Mouse (Mus musculus) retina, adult 2 months (tissue): ENCODE measurements around the gene Nckap5.

ENCODE experiments used
- DNase-seq: peaks from one replicate; pipeline ENCODE4 v3.0.0-alpha.2; 2012; ENCODE audit warnings: low read depth, low spot score

Gene Nckap5

DNA sequence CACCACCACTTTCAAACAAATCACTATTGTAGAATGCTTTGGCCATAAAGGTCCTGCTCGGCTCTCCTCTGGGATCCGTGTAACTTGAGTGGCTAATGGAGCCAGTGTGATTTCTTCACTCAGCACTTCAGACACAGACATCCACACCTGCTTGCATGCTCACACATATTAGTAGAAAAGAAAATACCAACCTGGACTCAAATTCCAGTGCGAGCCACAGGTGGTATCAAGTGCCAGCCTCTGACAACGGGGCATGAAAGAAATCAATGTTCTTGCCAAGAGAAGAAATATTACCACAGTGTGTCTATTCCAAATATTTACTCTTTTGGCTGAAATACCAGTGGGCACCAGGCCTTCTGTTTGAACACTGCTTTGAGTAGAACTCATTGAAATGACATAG, 208.6 kb downstream of the Nckap5 start:
- no peak for DNase-seq

- DNase-seq: no peak
Observed at GRCm38 (mm10) chr1:126617464-126618041, 213.0 kb downstream of the Nckap5 start.

- DNase-seq: no peak
Observed at GRCm38 (mm10) chr1:126616964-126617363, 213.6 kb downstream of the Nckap5 start.

DNA sequence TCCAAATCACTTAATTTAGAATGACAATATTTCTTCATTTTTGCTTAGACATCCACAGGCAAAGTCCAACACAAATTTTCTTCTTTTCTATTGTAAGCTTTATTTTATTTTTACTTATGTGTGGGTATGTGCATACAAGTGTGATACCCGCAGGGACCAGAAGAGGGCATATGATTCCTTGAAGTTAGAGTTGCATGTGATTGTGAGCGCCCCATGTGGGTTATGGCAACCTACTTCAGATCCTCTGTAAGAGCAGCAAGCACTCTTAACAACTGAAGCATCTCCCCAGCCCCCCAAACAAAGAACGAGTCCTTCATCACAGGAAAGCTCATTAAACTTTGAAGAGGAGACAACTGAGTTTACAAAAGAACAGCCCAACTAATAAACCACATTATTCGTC, 217.7 kb downstream of the Nckap5 start:
- DNase-seq: no peak

GRCm38 (mm10) chr1:126608586-126608985, 222.0 kb downstream of the Nckap5 start:
- DNase-seq: no peak

DNA sequence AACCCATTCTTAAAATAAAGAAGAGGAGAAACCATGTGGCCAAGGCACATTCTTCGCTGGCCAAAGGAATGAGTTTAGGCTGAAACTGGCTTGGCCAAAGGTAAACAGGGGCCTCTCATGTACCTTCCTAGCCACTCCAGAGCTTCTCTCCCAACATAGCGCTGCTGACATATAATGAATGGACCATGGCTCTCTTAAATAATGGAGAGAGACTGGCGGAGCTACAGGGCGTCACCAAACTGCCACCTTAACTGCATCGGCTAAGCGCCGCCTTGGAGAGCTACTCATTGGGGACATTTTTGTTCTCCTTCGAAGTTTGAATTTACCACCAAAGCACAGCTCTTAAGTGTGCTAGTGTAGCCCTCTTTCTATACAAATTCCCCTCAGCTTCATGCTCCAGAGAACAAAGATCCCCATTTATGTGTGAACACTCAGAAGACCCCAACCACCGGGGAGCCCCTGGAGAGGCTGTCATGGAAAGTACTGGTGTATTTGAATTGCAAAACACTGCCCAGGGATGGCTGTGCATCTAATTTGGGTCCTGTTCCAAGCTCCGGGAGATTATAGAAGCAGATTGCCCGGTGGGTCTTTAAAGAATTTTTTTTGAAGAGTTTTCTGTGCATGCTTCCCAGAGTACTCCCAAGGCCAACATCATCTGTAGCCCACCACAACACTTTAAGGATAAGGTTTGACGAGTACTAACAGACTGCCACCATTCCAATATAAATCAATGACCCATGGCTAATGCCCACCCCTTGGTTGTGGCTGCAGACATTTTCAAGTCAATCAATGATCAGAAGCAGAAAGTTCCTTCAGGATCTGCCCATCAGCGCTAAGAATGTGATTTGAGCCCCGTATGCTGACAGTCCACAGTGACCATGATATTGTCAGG, 224.2 kb downstream of the Nckap5 start:
- DNase-seq: no peak

DNA sequence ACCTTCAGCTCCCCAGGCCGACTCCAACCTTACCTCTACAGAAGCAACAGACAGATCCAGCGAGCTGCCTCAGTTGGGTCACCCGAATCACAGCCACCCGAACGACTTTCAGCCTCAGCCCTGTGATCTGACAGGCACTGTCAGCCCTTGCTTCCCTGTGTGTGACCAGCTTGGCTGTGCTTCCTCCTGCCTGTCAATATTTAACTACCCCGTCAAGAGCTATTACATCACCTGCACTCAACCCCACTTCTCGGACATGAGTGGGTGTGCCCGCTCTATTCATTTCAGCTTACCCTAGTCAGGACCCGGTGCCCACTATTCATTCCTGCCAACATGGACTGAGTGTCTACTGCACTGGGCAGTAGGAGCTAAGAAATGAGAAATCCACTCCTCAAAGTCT, 226.0 kb downstream of the Nckap5 start:
- no peak for DNase-seq

DNA sequence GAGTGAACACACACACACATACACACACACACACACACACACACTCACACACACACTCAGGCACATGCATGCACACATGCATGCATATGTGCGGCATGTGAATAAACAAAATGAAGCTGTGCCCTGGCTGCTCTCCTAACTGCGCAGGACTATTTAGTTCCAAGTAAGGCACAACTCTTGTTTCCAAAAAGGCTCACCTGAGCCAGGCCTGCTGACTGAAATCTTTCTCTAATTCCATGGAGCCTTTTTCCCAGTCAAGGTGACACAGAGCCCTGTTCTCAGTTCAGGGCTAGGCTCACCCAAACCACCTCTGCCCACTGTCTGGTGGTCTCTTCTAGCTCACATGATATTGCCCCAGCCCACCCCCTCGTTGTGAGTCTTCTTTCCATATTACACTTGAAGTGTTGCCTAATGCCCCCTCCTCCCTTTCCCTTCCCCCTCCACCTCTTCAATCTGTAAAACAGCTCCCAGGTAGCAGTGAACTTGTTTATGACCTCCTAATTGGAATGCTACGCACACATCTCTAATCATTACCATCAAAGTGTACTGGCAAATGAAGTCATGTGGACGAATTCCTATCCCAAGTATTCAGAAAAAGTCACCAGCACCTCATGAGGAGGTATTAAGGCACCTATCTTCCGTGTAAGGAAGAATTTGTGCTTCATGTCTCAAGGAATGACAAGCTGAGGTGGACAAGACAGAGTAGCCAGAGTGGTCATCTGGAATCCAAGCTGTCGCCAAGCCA, 226.7 kb downstream of the Nckap5 start:
- no peak for DNase-seq

- no peak for DNase-seq
Observed at GRCm38 (mm10) chr1:126600596-126600995, 230.0 kb downstream of the Nckap5 start.

- peak; percentile 13 for DNase-seq
Observed at GRCm38 (mm10) chr1:126597376-126597775, 233.2 kb downstream of the Nckap5 start.

GRCm38 (mm10) chr1:126594796-126595195, 235.8 kb downstream of the Nckap5 start:
- DNase-seq: no peak

- DNase-seq: no peak
Observed at GRCm38 (mm10) chr1:126593044-126593805, 237.4 kb downstream of the Nckap5 start.

- no peak for DNase-seq
Observed at GRCm38 (mm10) chr1:126590911-126591310, 239.7 kb downstream of the Nckap5 start.

DNA sequence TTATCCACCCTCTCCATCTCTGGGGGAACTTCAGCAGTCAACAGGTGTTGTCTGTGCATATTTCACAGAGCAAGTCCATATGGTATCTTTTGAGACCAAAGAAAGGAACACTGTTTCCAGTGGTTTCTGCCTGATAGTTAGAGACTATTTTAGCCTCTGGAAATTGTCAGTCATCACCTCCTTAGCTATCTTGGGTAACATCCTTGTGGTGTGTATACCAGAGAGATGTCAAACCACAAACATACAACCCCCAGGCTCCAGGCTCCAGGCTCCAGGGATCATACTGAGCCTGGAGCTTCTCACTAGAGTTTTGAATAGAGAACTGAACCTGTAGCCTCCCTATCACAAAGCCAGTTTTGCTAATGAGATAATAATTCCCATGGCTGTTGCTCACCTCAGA, 252.4 kb downstream of the Nckap5 start:
- no peak for DNase-seq

DNA sequence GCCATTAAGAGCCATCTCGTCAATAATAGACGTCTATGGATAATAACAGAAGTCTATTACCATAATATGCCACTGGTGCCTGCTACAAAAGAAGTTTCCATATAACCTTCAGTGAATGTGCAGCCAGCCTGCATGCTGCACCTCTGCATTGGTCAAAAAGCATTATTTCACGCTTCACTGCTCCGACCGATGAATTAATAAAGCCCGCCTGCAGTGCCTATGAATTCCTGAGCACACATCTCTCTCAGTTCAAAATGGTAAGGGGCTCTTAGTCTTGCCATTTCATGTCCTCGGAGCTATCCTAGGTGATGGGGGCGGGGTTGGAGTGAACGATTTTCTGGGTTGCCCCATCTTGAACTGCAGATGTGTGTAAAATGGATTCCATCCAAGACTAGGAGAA, 256.3 kb downstream of the Nckap5 start:
- DNase-seq: no peak

DNA sequence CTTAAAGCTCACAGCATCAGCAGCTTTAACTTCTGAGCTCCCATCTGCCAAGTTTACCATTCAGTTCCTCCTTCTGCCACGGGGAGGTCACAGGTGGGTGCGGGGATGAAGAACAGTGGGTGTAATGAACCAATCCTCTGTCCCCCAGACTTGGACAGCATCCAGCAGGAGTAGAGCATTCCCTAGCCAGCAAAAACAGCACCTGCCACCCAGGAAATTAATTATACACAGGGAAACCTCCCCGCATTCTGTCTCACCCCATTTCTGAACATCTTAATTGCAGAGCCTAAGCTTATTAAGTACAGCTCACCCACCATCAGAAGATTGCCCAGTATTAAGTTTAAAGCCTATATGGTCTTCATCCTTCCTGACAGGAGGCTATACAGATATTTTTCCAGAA, 256.9 kb downstream of the Nckap5 start:
- DNase-seq: no peak

DNA sequence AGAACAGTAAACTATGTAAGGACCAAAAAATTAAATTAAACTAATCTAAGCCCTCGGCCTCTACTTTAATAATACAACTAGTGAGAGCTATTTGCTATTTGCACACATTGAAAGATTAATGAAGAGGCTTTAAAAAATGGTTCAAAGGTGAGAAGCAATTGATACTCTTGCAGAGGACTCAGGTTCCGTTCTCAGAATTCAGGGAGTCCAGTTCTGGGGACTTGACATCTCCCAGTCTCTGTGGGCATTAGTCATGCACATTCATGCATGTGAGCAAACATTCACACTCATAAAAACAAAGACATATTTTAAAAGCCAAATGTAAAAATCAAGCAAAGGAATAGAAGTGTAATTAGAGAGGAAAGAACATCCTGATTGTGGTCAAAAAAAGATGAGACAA, 257.5 kb downstream of the Nckap5 start:
- DNase-seq: no peak

DNA sequence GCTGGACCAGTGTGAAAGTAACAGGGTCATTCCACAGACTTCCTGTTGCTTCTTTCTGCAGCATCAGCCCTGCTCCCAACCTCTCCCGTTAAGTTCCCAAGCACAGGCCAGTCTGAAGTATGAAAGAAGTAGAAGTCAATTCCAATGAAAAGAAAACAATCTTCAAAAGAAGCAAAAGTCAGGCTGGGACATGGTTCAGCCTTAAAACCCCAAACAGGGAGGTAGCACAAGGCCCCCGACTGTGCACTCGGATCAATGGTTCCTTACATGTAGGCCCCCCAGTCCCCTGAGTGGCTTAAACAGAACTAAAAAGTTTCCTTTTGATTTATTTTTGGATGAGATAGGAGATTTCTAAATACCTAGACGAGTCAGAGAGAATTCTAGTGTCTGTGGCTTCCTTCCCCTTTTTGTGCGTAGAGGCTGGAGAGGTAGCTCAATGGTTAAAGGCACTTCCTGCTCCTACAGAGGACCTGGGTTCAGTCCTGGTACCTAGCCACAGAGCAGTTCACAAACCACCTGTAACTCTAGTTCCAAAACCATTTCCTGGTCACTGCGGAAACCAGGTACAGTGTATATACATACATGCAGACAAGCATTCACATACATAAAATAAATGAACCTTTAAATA, 260.9 kb downstream of the Nckap5 start:
- DNase-seq: no peak

DNA sequence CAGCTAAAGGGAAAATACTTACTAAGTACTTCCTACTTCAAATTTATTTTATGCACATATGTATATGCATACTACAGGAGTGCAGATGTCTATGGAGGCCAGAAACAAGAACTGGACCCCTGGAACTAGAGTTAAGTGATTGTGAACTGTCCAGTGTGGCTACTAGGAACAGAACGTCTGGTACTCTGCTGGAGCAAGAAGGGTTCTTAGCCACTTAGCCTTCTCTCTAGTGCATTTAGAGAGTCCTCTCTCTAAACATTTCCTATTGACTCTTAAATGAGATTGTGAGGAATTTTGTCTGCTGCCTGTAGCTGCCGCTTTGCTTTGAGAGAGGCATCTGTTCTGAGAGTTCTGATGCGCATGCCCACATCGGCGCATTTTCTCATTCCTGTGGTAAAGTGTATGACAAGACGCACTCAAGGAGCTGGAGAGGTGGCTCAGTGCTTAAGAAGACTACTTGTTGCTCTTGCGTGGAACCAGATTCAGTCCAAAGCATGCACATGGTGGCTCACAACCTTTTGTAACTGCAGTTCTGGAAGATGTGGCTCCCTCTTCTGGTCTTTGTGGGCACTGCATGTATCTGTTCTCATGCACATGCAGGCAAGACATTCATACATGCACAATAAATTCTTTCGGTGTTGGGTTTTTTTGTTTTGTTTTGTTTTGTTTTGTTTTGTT, 261.9 kb downstream of the Nckap5 start:
- DNase-seq: no peak

DNA sequence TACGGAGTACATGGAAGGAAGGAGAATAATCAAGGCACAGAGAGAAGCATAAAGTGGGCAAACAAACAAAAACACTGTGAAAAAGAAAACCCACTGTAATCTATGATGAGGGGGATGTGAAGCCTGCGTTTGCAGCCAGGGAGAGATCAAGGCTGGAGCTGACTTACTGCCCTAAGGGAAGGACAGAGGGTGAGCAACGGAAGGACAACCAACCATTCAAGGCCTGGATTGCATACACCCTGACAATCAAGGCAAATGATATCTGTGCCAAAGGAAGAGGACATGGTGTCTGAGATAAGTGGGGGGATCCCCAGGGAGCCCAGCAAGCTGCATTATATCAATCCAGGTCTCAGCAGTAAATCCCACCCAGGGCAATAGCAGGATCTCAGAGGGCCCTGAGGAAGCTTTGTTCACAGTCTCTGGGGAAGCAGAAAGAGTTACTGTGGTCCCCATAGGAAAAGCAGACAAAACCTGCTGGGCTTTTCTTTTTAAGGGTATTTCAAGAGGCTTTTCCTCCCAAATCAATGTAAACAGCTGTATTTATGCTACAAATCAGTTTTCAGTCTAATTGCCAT, 265.4 kb downstream of the Nckap5 start:
- DNase-seq: no peak
